Mouse (Mus musculus): Measurements from ENCODE around the gene Rbm12.

Rbm12 gene

GRCm38 (mm10) chr2:156079183-156079560 lies 32.6 kb downstream of the Rbm12 start:
- no peak for DNase-seq

- DNase-seq, result no peak
These were observed 33.2 kb downstream of the Rbm12 start for GRCm38 (mm10) chr2:156078421-156079182.

GRCm38 (mm10) chr2:156077461-156077860 lies 34.3 kb downstream of the Rbm12 start:
- no peak for DNase-seq

GRCm38 (mm10) chr2:156073725-156074124 lies 38.1 kb downstream of the Rbm12 start:
- DNase-seq, result no peak

GRCm38 (mm10) chr2:156071236-156071635 lies 40.5 kb downstream of the Rbm12 start:
- no peak for DNase-seq

- no peak for DNase-seq
These were observed 43.9 kb downstream of the Rbm12 start for GRCm38 (mm10) chr2:156067916-156068315.

GRCm38 (mm10) chr2:156066126-156066525 lies 45.7 kb downstream of the Rbm12 start:
- DNase-seq, result peak; percentile 20 to 66

GRCm38 (mm10) chr2:156065099-156066041 lies 46.4 kb downstream of the Rbm12 start, which contains the start of gene Spag4:
Gene Spag4 (plus strand): TSS chr2:156065175.
- DNase-seq, result peak; percentile 78 to 88

- no peak for DNase-seq
These were observed 59.0 kb downstream of the Rbm12 start, which contains the start of gene Fer1l4 for GRCm38 (mm10) chr2:156052816-156053215. Gene Fer1l4 (minus strand): TSS chr2:156052947.

GRCm38 (mm10) chr2:156047929-156048328 lies 63.8 kb downstream of the Rbm12 start:
- DNase-seq, result peak; percentile 23 to 56

GRCm38 (mm10) chr2:156042903-156043302 lies 68.9 kb downstream of the Rbm12 start:
- no peak for DNase-seq

Measured in kidney, postnatal 25 days (tissue).